Comparison of ENCODE assay signal across 9 mouse cellular contexts in the genomic region with DNA sequence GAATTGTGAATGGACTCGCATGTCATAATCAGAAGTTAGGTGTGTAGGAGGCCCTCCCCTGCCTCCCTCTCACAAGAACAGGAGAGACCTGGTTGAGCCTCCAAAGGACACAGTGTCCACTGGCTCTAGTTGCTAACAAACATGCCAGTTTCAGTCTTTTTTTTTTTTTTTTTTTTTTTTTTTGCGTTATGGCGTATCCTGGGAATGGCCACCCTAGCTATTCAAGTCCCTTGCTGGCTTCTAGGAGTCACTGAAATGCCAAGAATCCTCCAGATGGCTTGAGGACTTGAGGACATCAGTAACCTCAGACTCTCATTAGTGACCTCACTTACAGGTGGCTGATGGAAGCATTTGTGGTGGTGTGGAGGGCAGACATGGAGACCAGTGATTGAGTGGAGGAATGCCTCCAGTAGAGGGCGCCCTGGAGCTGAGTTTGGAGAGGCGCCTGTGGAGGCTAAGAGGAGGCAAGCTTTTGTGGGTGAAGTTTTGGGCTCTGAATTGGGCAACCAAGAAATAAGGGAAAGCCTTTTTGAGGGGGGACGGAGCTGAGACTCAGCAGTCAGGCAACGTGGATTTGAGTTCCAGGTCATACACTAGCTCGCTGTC.
DNase-seq lines count a peak whose midpoint lies in the region; ATAC-seq and TF ChIP-seq lines count a peak whose summit lies in the region.
"Had no signal": no experiment of that assay in that cellular context is flagged by ENCODE, and none has a peak within 500 bp of the region (broad histone marks: within the 10 kb centered on the region; RNA-seq: fewer than 3 reads in every experiment).

No protein-coding gene starts in this region.

- H3K27ac ChIP-seq in forebrain, postnatal 0 days (ENCODE audit: low read depth, low read length): no peak overlapping the region
- no peak overlapping the region for H3K27ac ChIP-seq in forebrain, embryonic 12.5 days
- no peak overlapping the region for H3K27ac ChIP-seq in embryonic facial prominence, embryonic 11.5 days (replicated peaks; ENCODE audit: low read depth, low read length)
- H3K27ac ChIP-seq: liver, embryonic 15.5 days had no signal

- H3K36me3 ChIP-seq in forebrain, postnatal 0 days (ENCODE audit: insufficient read depth): no peaks in the 10 kb centered on the region
- H3K36me3 ChIP-seq in forebrain, embryonic 12.5 days (replicated peaks): no peaks in the 10 kb centered on the region
- no peaks in the 10 kb centered on the region for H3K36me3 ChIP-seq in embryonic facial prominence, embryonic 11.5 days (replicated peaks; ENCODE audit: control insufficient read depth, insufficient read depth, low read depth, low read length)
- no peaks in the 10 kb centered on the region for H3K36me3 ChIP-seq in splenic B cell, adult 2 months (ENCODE audit: control insufficient read depth, insufficient read depth, low read length, poor library complexity, severe bottlenecking)
- H3K36me3 ChIP-seq: liver, embryonic 15.5 days had no signal

- WGBS in forebrain, postnatal 0 days: 56% methylated on average over 8 of the region's 8 CpGs
- 58% methylated on average over 8 of the region's 8 CpGs for WGBS in forebrain, embryonic 12.5 days
- WGBS in embryonic facial prominence, embryonic 11.5 days: 59% methylated on average over 8 of the region's 8 CpGs

- no peaks in the 10 kb centered on the region for H3K27me3 ChIP-seq in forebrain, postnatal 0 days (ENCODE audit: insufficient read depth, low read length)
- no peaks in the 10 kb centered on the region for H3K27me3 ChIP-seq in forebrain, embryonic 12.5 days
- H3K27me3 ChIP-seq in embryonic facial prominence, embryonic 11.5 days (ENCODE audit: control insufficient read depth, insufficient read depth, low read length): no peaks in the 10 kb centered on the region
- H3K27me3 ChIP-seq in splenic B cell, adult 2 months (ENCODE audit: control insufficient read depth, insufficient read depth, low read length, poor library complexity, severe bottlenecking): no peaks in the 10 kb centered on the region
- H3K27me3 ChIP-seq: liver, embryonic 15.5 days had no signal

- H3K9me3 ChIP-seq in forebrain, postnatal 0 days (ENCODE audit: low read length): no peaks in the 10 kb centered on the region
- no peaks in the 10 kb centered on the region for H3K9me3 ChIP-seq in forebrain, embryonic 12.5 days
- no peaks in the 10 kb centered on the region for H3K9me3 ChIP-seq in embryonic facial prominence, embryonic 11.5 days (replicated peaks; ENCODE audit: control insufficient read depth, low read length)
- H3K9me3 ChIP-seq: liver, embryonic 15.5 days had no signal

- TF ChIP-seq CTCF in forebrain, postnatal 0 days (IDR thresholded peaks at IDR 0.05; ENCODE audit: low read depth): peak; percentile 61

- no peak overlapping the region for H3K4me2 ChIP-seq in forebrain, postnatal 0 days (ENCODE audit: low read depth)
- no peak overlapping the region for H3K4me2 ChIP-seq in forebrain, embryonic 12.5 days
- H3K4me2 ChIP-seq in embryonic facial prominence, embryonic 11.5 days (ENCODE audit: low read depth, low read length): no peak overlapping the region
- H3K4me2 ChIP-seq: liver, embryonic 15.5 days had no signal

- no peak overlapping the region for H3K4me3 ChIP-seq in forebrain, postnatal 0 days (ENCODE audit: low read depth, low read length)
- H3K4me3 ChIP-seq in forebrain, embryonic 12.5 days (replicated peaks): no peak overlapping the region
- H3K4me3 ChIP-seq in embryonic facial prominence, embryonic 11.5 days (ENCODE audit: low read depth, low read length): no peak overlapping the region
- H3K4me3 ChIP-seq: liver, embryonic 15.5 days had no signal

- H3K4me1 ChIP-seq in forebrain, postnatal 0 days (ENCODE audit: insufficient read depth): no peaks in the 10 kb centered on the region
- H3K4me1 ChIP-seq in forebrain, embryonic 12.5 days: no peaks in the 10 kb centered on the region
- H3K4me1 ChIP-seq in embryonic facial prominence, embryonic 11.5 days (ENCODE audit: control insufficient read depth, insufficient read depth, low read length): no peaks in the 10 kb centered on the region
- H3K4me1 ChIP-seq: liver, embryonic 15.5 days had no signal

- H3K9ac ChIP-seq in forebrain, postnatal 0 days: no peak overlapping the region
- no peak overlapping the region for H3K9ac ChIP-seq in forebrain, embryonic 12.5 days
- no peak overlapping the region for H3K9ac ChIP-seq in embryonic facial prominence, embryonic 11.5 days (replicated peaks; ENCODE audit: low read length)
- H3K9ac ChIP-seq: liver, embryonic 15.5 days had no signal

- ATAC-seq in forebrain, postnatal 0 days: no peak
- ATAC-seq in forebrain, embryonic 12.5 days (ENCODE audit: low FRiP score): no peak; the same call in 1 of the 2 replicates
- ATAC-seq in embryonic facial prominence, embryonic 11.5 days (replicated peaks; ENCODE audit: insufficient number of reproducible peaks, low FRiP score, low TSS enrichment, low read depth): no peak
- peak; percentile 94 for ATAC-seq in megakaryocyte progenitor cell, adult 5-6 weeks (replicated peaks; ENCODE audit: poor library complexity)

- DNase-seq in forebrain, postnatal 0 days: peak; percentile 34
- peak; percentile 59 for DNase-seq in 416B (ENCODE audit: low read depth)
- peak; percentile 74 to 76 for DNase-seq in adrenal gland, adult 18-20 months (ENCODE audit: low spot score in 2 of 2)
- peak; percentile 71 for DNase-seq in embryonic facial prominence, embryonic 11.5 days (ENCODE audit: low spot score)
- peak; percentile 72 to 77 for DNase-seq in layer of hippocampus, postnatal 10 days (ENCODE audit: low spot score in 2 of 2)
- DNase-seq in splenic B cell, adult 2 months (ENCODE audit: low read depth, low spot score): peak; percentile 75
